Mouse (Mus musculus) hindbrain, embryonic 16.5 days (tissue): Measurements from ENCODE around the gene Svbp. TPM values are rescaled to one million over a fixed set of nuclear protein-coding genes. Genes with fewer than 3 reads are reported as not detected.

Experiments
- ATAC-seq: fragments of 200-750 bp; cut with Nextera tagmentation; 2 replicates; pipeline ENCODE4 v1.8.0; 2017; ENCODE audit warnings: moderate TSS enrichment, moderate library complexity
- H3K27ac ChIP-seq: fragments of 300-500 bp; sonication (generic); 2 replicates; pipeline ENCODE4 v1.5.1; 2014; ENCODE audit warnings: low read depth, mild to moderate bottlenecking, control low read depth, low read length, moderate library complexity
- H3K27me3 ChIP-seq: fragments of 300-500 bp; sonication (generic); replicated peaks from 2 replicates; pipeline ENCODE4 v1.6.1; 2014; ENCODE audit warnings: low read length; ENCODE audit not compliant: control insufficient read depth, insufficient read depth
- H3K36me3 ChIP-seq: fragments of 300-500 bp; sonication (generic); 2 replicates; pipeline ENCODE4 v1.6.1; 2014; ENCODE audit warnings: mild to moderate bottlenecking, low read length, moderate library complexity, mixed read lengths; ENCODE audit not compliant: control insufficient read depth, insufficient read depth
- H3K4me1 ChIP-seq: fragments of 300-500 bp; sonication (generic); 2 replicates; pipeline ENCODE4 v1.6.1; 2014; ENCODE audit warnings: low read depth, low read length; ENCODE audit not compliant: control insufficient read depth, insufficient read depth
- H3K4me2 ChIP-seq: fragments of 300-500 bp; sonication (generic); 2 replicates; pipeline ENCODE4 v1.6.1; 2014; ENCODE audit warnings: mild to moderate bottlenecking, low read length, control low read depth, moderate library complexity
- H3K4me3 ChIP-seq: fragments of 300-500 bp; sonication (generic); 2 replicates; pipeline ENCODE4 v1.5.1; 2014; ENCODE audit warnings: mild to moderate bottlenecking, low read length, control low read depth, moderate library complexity
- H3K9ac ChIP-seq: fragments of 300-500 bp; sonication (generic); 2 replicates; pipeline ENCODE4 v1.6.1; 2014; ENCODE audit warnings: low read depth, mild to moderate bottlenecking, control low read depth, low read length, moderate library complexity
- H3K9me3 ChIP-seq: fragments of 300-500 bp; sonication (generic); 2 replicates; pipeline ENCODE4 v1.6.1; 2014; ENCODE audit warnings: mild to moderate bottlenecking, low read length, moderate library complexity; ENCODE audit not compliant: control insufficient read depth
- WGBS: fragments of 180-500 bp; shearing (Covaris S2); extraction: QIAGEN DNeasy Blood & Tissue Kit; methylation state at CpG from one replicate; pipeline ENCODE4 v1.1.7; 2014; 5-methylcytosine and 5-hydroxymethylcytosine counted together
- polyA plus RNA-seq: library from polyadenylated mRNA; unstranded; fragments of >200 nt; fragmentation: Nextera tagmentation; extraction: Ambion mirVana; gene quantifications from 2 replicates; pipeline ENCODE4 v1.2.1, GENCODE M21; 2015

Gene Svbp
- polyA plus RNA-seq, 1 experiment from 2014 or later = 197 TPM

DNA sequence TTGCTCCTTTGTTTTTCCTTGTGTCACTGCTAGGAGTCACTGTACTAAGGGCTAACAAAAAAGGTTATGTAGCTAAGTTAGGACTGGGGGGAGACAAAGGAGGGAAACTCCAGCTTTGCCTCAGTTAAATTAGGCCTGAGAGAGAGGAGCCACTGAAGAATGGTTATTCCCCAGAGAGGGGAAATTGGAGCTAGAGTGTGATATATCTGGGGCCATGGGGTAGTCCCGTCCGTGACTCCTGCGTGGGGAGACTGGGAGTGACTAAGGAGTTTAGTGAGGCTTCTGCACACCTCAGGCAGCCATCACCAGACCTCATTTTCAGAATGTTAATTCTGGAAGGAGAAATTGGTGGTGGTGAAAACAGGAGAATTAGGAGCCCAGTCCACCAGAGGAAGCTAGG lies 39.2 kb downstream of the Svbp start:
- peak overlapping the region; percentile 81 for H3K4me2 ChIP-seq
- H3K9me3 ChIP-seq = no peaks in the 10 kb centered on the region
- WGBS = 79% methylated on average over 3 of the region's 3 CpGs
- peaks cover 19% of the 10 kb centered on the region for H3K4me1 ChIP-seq
- H3K36me3 ChIP-seq = no peaks in the 10 kb centered on the region; the same call in 1 of the 2 replicates
- no peak overlapping the region for H3K9ac ChIP-seq
- H3K27me3 ChIP-seq = no peaks in the 10 kb centered on the region
- H3K27ac ChIP-seq = no peak overlapping the region
- ATAC-seq = no peak
- H3K4me3 ChIP-seq = peak overlapping the region; percentile 69

DNA sequence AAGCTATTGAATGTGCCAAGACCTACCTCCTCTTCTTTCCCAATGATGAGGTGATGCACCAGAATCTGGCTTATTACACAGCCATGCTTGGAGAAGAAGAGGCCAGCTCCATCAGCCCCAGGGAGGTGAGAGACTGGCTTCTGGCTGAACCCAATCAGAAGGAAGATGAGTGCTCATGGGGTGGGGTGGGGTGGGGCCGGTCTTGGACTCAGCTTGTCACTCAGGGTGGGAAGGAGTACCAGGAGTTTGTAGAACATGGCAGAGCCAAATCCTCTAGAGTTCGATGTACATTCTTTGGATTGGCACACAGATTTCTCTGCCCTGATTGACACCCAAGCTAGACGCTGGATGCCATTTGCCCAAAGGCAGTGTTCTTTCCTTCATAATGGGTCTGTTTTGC lies 43.6 kb downstream of the Svbp start:
- ATAC-seq = no peak

DNA sequence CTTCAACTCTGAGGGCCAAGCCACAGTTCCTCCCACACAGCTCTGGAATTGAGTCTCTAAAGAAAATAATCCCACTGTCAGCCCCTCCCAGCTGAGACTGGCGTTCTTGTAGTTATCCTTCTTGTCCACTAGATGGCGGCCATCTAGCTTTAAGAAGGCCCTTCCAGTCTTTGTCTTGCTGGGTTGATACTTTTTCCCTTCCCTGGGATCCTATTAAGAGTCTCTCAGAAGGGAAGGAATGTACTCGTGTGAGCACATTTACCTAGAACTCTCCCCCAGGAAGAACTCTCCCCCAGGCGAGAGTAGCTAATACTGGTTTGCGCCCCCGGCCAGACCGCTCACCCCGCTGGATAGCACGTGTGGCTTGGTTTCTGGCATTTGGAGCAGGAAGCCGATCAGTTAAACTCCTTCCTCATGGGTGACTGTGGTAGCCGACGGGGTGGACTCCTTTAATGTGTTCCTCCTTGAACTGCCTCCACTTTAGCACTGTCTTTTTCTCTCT lies 44.1 kb downstream of the Svbp start:
- ATAC-seq = peak; percentile 56
- Histone ChIP-seq H3K9ac (peak overlapping the region; percentile 41; the same call in 1 of the 2 replicates), H3K9me3 (no peaks in the 10 kb centered on the region), H3K4me2 (peak overlapping the region; percentile 24; the same call in 1 of the 2 replicates), H3K27me3 (no peaks in the 10 kb centered on the region), H3K4me3 (no peak overlapping the region), H3K36me3 (peaks cover 15% of the 10 kb centered on the region), H3K4me1 (peaks cover 5% of the 10 kb centered on the region), H3K27ac (peak overlapping the region; percentile 73)
- WGBS = 37% methylated on average over 12 of the region's 12 CpGs

More for the DNA sequence above, 43.6 kb downstream of the Svbp start:
- Histone ChIP-seq H3K9ac (no peak overlapping the region), H3K27ac (no peak overlapping the region), H3K4me2 (no peak overlapping the region), H3K9me3 (no peaks in the 10 kb centered on the region), H3K4me1 (peaks cover 11% of the 10 kb centered on the region), H3K36me3 (peaks cover 15% of the 10 kb centered on the region), H3K27me3 (no peaks in the 10 kb centered on the region), H3K4me3 (no peak overlapping the region)
- 73% methylated on average over 3 of the region's 3 CpGs for WGBS

DNA sequence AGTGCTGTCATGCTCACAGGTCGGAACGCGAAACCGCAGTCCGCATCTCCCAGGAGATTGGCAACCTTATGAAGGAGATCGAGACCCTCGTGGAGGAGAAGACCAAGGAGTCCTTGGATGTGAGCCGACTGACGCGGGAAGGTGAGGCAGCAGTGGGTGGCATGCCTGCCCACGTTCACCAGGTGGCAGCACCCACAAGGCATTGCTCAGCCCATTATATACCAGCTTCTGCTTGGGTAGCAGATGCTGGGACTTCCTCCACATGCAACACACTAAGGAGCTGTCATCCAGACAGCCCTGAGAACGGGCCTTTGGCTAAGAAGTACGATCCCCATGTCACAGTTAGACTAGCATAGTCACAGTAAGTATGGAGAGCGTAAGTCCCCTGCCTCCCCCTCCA lies 46.6 kb downstream of the Svbp start:
- peaks cover 22% of the 10 kb centered on the region for H3K36me3 ChIP-seq

DNA sequence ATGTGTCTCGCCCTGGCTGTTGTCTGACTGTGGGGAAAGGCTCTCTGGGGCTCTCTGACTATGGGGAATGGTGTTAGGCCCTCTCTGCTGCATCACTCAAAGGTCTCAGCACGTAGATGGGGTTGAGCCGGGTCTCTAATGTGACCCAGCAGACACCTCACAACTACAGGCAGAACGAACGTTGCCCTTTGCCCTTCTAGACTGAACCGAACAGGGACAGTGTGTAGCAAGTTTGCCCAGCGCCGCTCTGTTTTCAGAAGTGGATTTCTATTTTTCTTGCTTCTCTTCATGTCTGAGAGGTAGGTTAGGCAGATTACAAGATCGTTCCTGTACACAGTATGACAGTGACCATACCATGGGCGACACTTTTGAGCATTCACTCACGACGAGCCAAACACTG lies 47.5 kb downstream of the Svbp start:
- Histone ChIP-seq H3K9me3 (no peaks in the 10 kb centered on the region), H3K4me2 (no peak overlapping the region), H3K36me3 (peaks cover 22% of the 10 kb centered on the region), H3K27ac (no peak overlapping the region), H3K4me1 (peaks cover 2% of the 10 kb centered on the region; the same call in 1 of the 2 replicates), H3K27me3 (no peaks in the 10 kb centered on the region), H3K9ac (no peak overlapping the region), H3K4me3 (no peak overlapping the region)
- no peak for ATAC-seq
- 94% methylated on average over 12 of the region's 12 CpGs for WGBS

More for the DNA sequence above, 46.6 kb downstream of the Svbp start:
- Histone ChIP-seq H3K27ac (no peak overlapping the region), H3K9me3 (no peaks in the 10 kb centered on the region), H3K4me3 (no peak overlapping the region), H3K4me1 (no peaks in the 10 kb centered on the region; the same call in 1 of the 2 replicates), H3K4me2 (no peak overlapping the region), H3K9ac (no peak overlapping the region), H3K27me3 (no peaks in the 10 kb centered on the region)
- no peak for ATAC-seq
- 85% methylated on average over 14 of the region's 14 CpGs for WGBS

DNA sequence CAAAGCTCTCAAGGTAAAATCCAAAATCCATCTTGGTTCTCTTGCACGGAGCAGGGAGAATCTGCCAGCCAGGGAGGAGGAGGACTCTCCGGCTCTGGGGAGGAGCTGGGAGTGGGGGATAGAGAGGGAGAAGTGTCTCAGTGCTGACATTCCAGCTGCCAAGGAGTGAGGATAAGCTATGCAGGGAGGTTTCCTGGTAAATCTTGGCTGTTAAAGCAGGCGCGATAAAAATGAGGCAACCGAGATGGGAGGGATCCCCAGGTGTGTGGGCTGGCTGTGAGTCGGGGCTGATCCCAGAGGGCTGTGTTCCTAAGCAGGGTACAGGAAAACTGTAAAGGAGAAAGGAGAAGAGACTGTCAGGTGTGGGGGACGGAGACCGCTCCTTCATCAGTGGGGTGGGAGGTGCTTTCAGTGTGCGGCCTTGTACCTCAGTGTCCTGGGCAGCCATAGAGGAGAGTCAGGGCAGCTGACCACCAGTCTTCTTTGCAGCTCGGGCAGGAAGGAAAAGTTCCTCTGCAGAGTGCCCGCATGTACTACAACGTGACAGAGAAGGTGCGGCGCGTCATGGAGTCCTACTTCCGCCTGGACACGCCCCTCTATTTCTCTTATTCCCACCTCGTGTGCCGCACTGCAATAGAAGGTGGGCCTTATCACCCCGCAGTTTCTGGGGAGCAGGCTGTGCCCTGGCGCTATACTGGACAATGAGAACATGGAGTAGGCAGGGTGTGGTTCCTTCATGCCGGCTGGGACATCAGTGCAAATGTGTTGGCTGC lies 49.5 kb downstream of the Svbp start:
- no peak overlapping the region for H3K9ac ChIP-seq
- no peak overlapping the region for H3K27ac ChIP-seq
- no peaks in the 10 kb centered on the region for H3K9me3 ChIP-seq
- H3K4me2 ChIP-seq = no peak overlapping the region
- WGBS = 79% methylated on average over 22 of the region's 22 CpGs
- peaks cover 6% of the 10 kb centered on the region; the same call in 1 of the 2 replicates for H3K4me1 ChIP-seq
- no peak for ATAC-seq
- H3K36me3 ChIP-seq = peaks cover 22% of the 10 kb centered on the region
- H3K4me3 ChIP-seq = no peak overlapping the region
- no peaks in the 10 kb centered on the region for H3K27me3 ChIP-seq

DNA sequence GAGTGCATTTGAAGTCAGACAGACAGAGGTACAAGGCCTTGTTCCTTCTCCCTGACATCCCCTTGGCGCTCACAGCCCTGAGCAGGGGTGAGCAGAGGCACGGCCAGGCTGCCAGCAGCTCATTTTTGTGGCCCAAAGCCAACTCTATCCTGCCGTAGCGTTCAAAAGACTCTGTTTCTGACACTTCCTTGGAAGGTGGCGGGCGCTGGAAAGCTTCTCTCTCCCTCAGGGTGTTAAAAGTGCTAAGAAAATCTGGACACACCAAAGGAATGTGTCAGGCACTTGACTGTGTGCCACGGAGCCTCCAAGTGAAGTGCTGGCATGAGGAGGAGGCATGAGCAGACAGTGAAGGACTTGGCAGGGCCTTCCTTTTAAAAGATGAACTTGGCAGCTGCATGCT lies 50.5 kb downstream of the Svbp start:
- peaks cover 22% of the 10 kb centered on the region for H3K36me3 ChIP-seq
- WGBS = 62% methylated on average over 7 of the region's 7 CpGs
- no peak overlapping the region for H3K27ac ChIP-seq
- no peaks in the 10 kb centered on the region for H3K27me3 ChIP-seq
- peak; percentile 36; the same call in 1 of the 2 replicates for ATAC-seq
- H3K9ac ChIP-seq = no peak overlapping the region
- no peak overlapping the region for H3K4me3 ChIP-seq
- H3K4me2 ChIP-seq = no peak overlapping the region
- H3K9me3 ChIP-seq = no peaks in the 10 kb centered on the region
- peaks cover 6% of the 10 kb centered on the region; the same call in 1 of the 2 replicates for H3K4me1 ChIP-seq

DNA sequence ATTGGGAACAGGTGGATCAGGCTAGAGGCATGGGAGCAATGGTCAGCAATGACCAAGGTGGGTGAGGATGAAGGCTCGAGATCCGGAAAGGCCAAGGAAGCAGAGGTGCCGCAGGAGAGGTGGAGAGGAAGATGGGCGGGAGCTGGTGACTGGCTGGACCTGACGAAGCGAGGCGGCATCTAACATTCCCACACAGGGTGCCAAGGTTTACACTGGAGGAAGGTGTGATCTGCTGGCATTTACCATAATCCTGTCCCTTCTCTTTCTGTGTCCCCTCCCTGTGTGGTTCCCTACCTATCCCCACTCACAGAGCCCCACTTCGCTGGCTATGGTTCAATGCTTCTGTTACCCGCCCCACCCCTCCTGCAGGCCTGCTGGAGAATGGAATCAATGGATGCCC lies 50.9 kb downstream of the Svbp start:
- Histone ChIP-seq H3K9ac (no peak overlapping the region), H3K4me1 (peaks cover 6% of the 10 kb centered on the region; the same call in 1 of the 2 replicates), H3K4me2 (no peak overlapping the region), H3K36me3 (peaks cover 22% of the 10 kb centered on the region), H3K9me3 (no peaks in the 10 kb centered on the region), H3K27me3 (no peaks in the 10 kb centered on the region), H3K27ac (no peak overlapping the region), H3K4me3 (no peak overlapping the region)
- WGBS = 74% methylated on average over 9 of the region's 9 CpGs
- no peak for ATAC-seq

DNA sequence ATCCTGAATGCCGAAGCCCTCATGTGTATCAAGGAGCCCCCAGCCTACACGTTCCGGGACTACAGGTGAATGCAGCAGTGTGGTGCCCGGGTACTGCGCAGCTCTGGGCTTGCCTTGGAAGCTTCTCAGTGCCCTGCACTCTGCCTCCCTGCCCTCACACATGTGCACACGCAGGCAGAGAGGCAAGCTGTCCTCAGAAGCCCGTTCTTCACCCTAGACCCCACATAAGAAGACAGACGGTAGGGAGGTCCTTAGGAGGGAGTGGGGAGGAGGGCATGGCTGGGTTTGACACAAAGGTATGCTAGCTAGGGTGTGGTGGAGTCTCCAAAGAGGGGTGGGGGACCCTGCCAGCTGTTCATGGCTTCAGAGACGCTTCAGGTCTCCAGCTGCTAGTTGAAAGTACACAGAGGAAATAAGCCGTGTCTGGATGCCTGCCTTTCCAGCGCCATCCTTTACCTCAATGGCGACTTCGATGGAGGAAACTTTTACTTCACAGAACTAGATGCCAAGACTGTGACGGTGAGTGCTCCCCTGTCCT lies 51.7 kb downstream of the Svbp start:
- Histone ChIP-seq H3K9me3 (no peaks in the 10 kb centered on the region), H3K9ac (no peak overlapping the region), H3K4me1 (peaks cover 6% of the 10 kb centered on the region; the same call in 1 of the 2 replicates), H3K27me3 (no peaks in the 10 kb centered on the region), H3K4me3 (no peak overlapping the region), H3K36me3 (peaks cover 17% of the 10 kb centered on the region), H3K4me2 (no peak overlapping the region), H3K27ac (no peak overlapping the region)
- 68% methylated on average over 14 of the region's 14 CpGs for WGBS
- ATAC-seq = no peak
